Mouse (Mus musculus) intestine, postnatal 0 days (tissue): Measurements from ENCODE around the gene 1700016H13Rik. TPM values are rescaled to one million over a fixed set of nuclear protein-coding genes. Genes with fewer than 3 reads are reported as not detected.

Experiments used
- ATAC-seq: fragments of 200-750 bp; cut with Nextera tagmentation; 2 replicates; pipeline ENCODE4 v1.8.0; 2017; ENCODE audit warnings: mild to moderate bottlenecking, moderate TSS enrichment, moderate library complexity
- H3K27ac ChIP-seq: fragments of 300-500 bp; sonication (generic); 2 replicates; pipeline ENCODE4 v1.5.1; 2014; ENCODE audit warnings: mild to moderate bottlenecking, low read depth, low read length, moderate library complexity
- H3K27me3 ChIP-seq: fragments of 300-500 bp; sonication (generic); replicated peaks from 2 replicates; pipeline ENCODE4 v1.6.1; 2014; ENCODE audit warnings: low read length, mixed read lengths; ENCODE audit not compliant: control insufficient read depth, insufficient read depth
- H3K36me3 ChIP-seq: fragments of 300-500 bp; sonication (generic); 2 replicates; pipeline ENCODE4 v1.6.1; 2014; ENCODE audit warnings: mild to moderate bottlenecking, moderate library complexity; ENCODE audit not compliant: control insufficient read depth, insufficient read depth
- H3K4me1 ChIP-seq: fragments of 300-500 bp; sonication (generic); replicated peaks from 2 replicates; pipeline ENCODE4 v1.6.1; 2014; ENCODE audit warnings: antibody characterized with exemption, low read length, mixed read lengths; ENCODE audit not compliant: control insufficient read depth, insufficient read depth
- H3K4me2 ChIP-seq: fragments of 300-500 bp; sonication (generic); replicated peaks from 2 replicates; pipeline ENCODE4 v1.6.1; 2014; ENCODE audit warnings: low read depth, mild to moderate bottlenecking, moderate library complexity
- H3K4me3 ChIP-seq: fragments of 300-500 bp; sonication (generic); 2 replicates; pipeline ENCODE4 v1.5.1; 2014; ENCODE audit warnings: low read depth, low read length
- H3K9ac ChIP-seq: fragments of 300-500 bp; sonication (generic); 2 replicates; pipeline ENCODE4 v1.6.1; 2014; ENCODE audit warnings: mild to moderate bottlenecking, low read depth, low read length
- H3K9me3 ChIP-seq: fragments of 300-500 bp; sonication (generic); 2 replicates; pipeline ENCODE4 v1.6.1; 2016; ENCODE audit warnings: mixed run types; ENCODE audit not compliant: control insufficient read depth
- CTCF ChIP-seq: sonication (generic); IDR thresholded peaks from 2 replicates; pipeline ENCODE4 v1.5.1; 2016; ENCODE audit warnings: low read depth, mild to moderate bottlenecking, control low read depth, antibody characterized with exemption, moderate library complexity
- WGBS: fragments of 180-500 bp; shearing (Covaris S2); extraction: QIAGEN DNeasy Blood & Tissue Kit; methylation state at CpG from one replicate; pipeline ENCODE4 v1.1.7; 2014; 5-methylcytosine and 5-hydroxymethylcytosine counted together
- polyA plus RNA-seq: library from polyadenylated mRNA; unstranded; fragments of >200 nt; fragmentation: Nextera tagmentation; extraction: Ambion mirVana; gene quantifications from 2 replicates; pipeline ENCODE4 v1.2.1, GENCODE M21; 2015

1700016H13Rik gene
- polyA plus RNA-seq, 1 experiment from 2014 or later = 0.23 TPM

DNA sequence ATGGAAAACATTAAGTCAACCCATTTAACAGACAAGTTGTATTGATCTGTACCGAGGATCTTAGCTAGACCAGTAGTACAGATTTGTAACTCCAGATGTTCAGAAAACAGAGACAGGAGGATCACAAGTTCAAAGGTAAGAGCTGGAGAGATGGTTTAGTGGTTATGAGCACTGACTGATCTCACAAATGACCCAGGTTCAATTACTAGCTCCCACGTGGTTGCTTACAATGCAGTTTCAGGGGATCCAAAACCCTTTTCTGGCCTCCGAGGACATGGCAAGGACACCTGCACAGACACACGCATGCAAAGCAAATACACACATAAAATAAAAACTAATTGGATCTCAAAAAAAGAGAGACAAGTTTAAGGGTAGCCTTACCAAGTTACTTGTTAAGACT, 42.8 kb upstream of the 1700016H13Rik start:
- Histone ChIP-seq H3K4me2 (no peak overlapping the region), H3K9me3 (no peaks in the 10 kb centered on the region), H3K36me3 (no peaks in the 10 kb centered on the region), H3K27ac (no peak overlapping the region), H3K9ac (no peak overlapping the region), H3K4me1 (no peaks in the 10 kb centered on the region), H3K27me3 (peaks cover 12% of the 10 kb centered on the region; the same call in 1 of the 2 replicates), H3K4me3 (no peak overlapping the region)
- WGBS = 74% methylated on average over 4 of the region's 4 CpGs
- TF ChIP-seq CTCF = no peak
- no peak for ATAC-seq

DNA sequence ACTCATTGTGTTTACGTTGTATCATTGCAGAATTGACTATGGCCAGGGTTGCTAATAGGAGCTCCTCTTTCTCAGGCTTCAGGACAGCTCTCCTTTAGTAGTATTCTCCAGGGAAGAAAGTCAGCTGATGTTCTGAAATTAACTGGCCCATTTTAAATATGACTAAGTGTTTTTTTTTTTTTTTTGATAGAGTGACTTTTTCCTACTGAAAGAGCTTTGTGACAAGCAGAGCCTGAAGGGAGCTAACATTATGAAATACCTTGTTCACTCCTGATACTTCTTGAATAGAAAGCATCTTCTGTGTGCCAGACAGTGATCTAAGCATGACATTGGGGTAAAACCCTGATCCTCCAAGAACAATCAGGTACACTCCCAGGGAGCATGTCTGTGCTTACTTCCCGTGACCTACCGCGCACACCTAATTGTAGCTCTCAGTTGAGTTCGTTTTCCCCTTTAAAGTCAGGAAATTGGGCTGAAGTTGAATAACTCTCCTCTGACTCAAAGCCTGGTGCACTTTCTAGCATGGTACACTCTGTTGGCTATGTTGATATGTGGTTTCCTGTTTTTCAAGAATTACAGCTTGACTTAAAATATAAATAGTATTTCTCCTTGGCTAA, 42.2 kb upstream of the 1700016H13Rik start:
- Histone ChIP-seq H3K9me3 (no peaks in the 10 kb centered on the region), H3K4me2 (no peak overlapping the region), H3K4me1 (no peaks in the 10 kb centered on the region), H3K36me3 (no peaks in the 10 kb centered on the region), H3K4me3 (no peak overlapping the region), H3K27ac (no peak overlapping the region), H3K9ac (no peak overlapping the region), H3K27me3 (peaks cover 16% of the 10 kb centered on the region; the same call in 1 of the 2 replicates)
- WGBS = 69% methylated on average over 5 of the region's 5 CpGs
- no peak for TF ChIP-seq CTCF
- no peak for ATAC-seq

GRCm38 (mm10) chr5:103694094-103694493, 38.3 kb upstream of the 1700016H13Rik start:
- Histone ChIP-seq H3K27me3 (peaks cover 16% of the 10 kb centered on the region; the same call in 1 of the 2 replicates), H3K4me1 (no peaks in the 10 kb centered on the region), H3K9ac (no peak overlapping the region), H3K9me3 (no peaks in the 10 kb centered on the region), H3K4me3 (0 out of 2 replicates have a peak overlapping the region, but pooled peaks have one; percentile 72), H3K27ac (no peak overlapping the region), H3K36me3 (no peaks in the 10 kb centered on the region), H3K4me2 (0 out of 2 replicates have a peak overlapping the region, but pooled peaks have one; percentile 100)
- ATAC-seq = no peak
- no peak for TF ChIP-seq CTCF
- 60% methylated on average over 6 of the region's 6 CpGs for WGBS

- no peaks in the 10 kb centered on the region for H3K4me1 ChIP-seq
- no peak overlapping the region for H3K27ac ChIP-seq
- no peaks in the 10 kb centered on the region for H3K36me3 ChIP-seq
- peaks cover 16% of the 10 kb centered on the region; the same call in 1 of the 2 replicates for H3K27me3 ChIP-seq
- H3K4me2 ChIP-seq = peak overlapping the region; percentile 100
- 1% methylated on average over 28 of the region's 28 CpGs for WGBS
- TF ChIP-seq CTCF = no peak
- peak overlapping the region; percentile 60 for H3K9ac ChIP-seq
- ATAC-seq = no peak
- peak overlapping the region; percentile 72 for H3K4me3 ChIP-seq
- no peaks in the 10 kb centered on the region for H3K9me3 ChIP-seq
Measured at GRCm38 (mm10) chr5:103693041-103693641, 37.3 kb upstream of the 1700016H13Rik start.

- Histone ChIP-seq H3K4me3 (peak overlapping the region; percentile 72), H3K4me2 (peak overlapping the region; percentile 100), H3K9me3 (no peaks in the 10 kb centered on the region), H3K4me1 (no peaks in the 10 kb centered on the region), H3K36me3 (no peaks in the 10 kb centered on the region), H3K27me3 (peaks cover 16% of the 10 kb centered on the region; the same call in 1 of the 2 replicates), H3K27ac (no peak overlapping the region), H3K9ac (peak overlapping the region; percentile 60)
- WGBS = under 1% methylated on average over 34 of the region's 34 CpGs
- ATAC-seq = no peak; the same call in 1 of the 2 replicates
- TF ChIP-seq CTCF = no peak
Measured at GRCm38 (mm10) chr5:103692531-103693040, 36.8 kb upstream of the 1700016H13Rik start.
